Mouse (Mus musculus): ENCODE data around the gene Plcd3. TPM values are rescaled to one million over a fixed set of nuclear protein-coding genes. Genes with fewer than 3 reads are reported as not detected.

Plcd3 gene
- total and polyA plus RNA-seq, 2 experiments: 1.0 to 2.0 TPM

GRCm38 (mm10) chr11:103070322-103070880 lies 31.1 kb downstream of the Plcd3 start:
- TF ChIP-seq POLR2A (IDR thresholded peaks at IDR 0.05; ENCODE audit: extremely low read depth, insufficient read depth, low read length) (no peak), CTCF (IDR thresholded peaks at IDR 0.05; ENCODE audit: low read depth, low read length) (no peak)
- DNase-seq (ENCODE audit: extremely low read depth, low read depth, low spot score): no peak
- Histone ChIP-seq H3K27ac (replicated peaks; ENCODE audit: insufficient read depth, low read depth, low read length) (no peak overlapping the region), H3K4me1 (ENCODE audit: control insufficient read depth, insufficient read depth, low read length) (peaks cover 7% of the 10 kb centered on the region; the same call in 1 of the 2 replicates), H3K9ac (ENCODE audit: low read depth, low read length) (no peak overlapping the region), H3K36me3 (ENCODE audit: control insufficient read depth, insufficient read depth, low read length) (peaks cover 24% of the 10 kb centered on the region), H3K79me2 (ENCODE audit: control insufficient read depth, insufficient read depth, low read length) (no peaks in the 10 kb centered on the region), H3K4me3 (ENCODE audit: insufficient read depth, low read depth, low read length) (no peak overlapping the region), H3K27me3 (ENCODE audit: control insufficient read depth, insufficient read depth, low read length) (no peaks in the 10 kb centered on the region)
- WGBS: 97% methylated on average over 10 of the region's 10 CpGs

- no peak for DNase-seq (ENCODE audit: extremely low read depth, low read depth, low spot score)
- Histone ChIP-seq H3K36me3 (ENCODE audit: control insufficient read depth, insufficient read depth, low read length) (peaks cover 29% of the 10 kb centered on the region), H3K4me1 (ENCODE audit: control insufficient read depth, insufficient read depth, low read length) (peaks cover 7% of the 10 kb centered on the region; the same call in 1 of the 2 replicates), H3K4me3 (ENCODE audit: insufficient read depth, low read depth, low read length) (no peak overlapping the region), H3K79me2 (ENCODE audit: control insufficient read depth, insufficient read depth, low read length) (no peaks in the 10 kb centered on the region), H3K9ac (ENCODE audit: low read depth, low read length) (no peak overlapping the region), H3K27ac (replicated peaks; ENCODE audit: insufficient read depth, low read depth, low read length) (no peak overlapping the region), H3K27me3 (ENCODE audit: control insufficient read depth, insufficient read depth, low read length) (no peaks in the 10 kb centered on the region)
- 98% methylated on average over 2 of the region's 2 CpGs for WGBS
- no peak for TF ChIP-seq CTCF (IDR thresholded peaks at IDR 0.05; ENCODE audit: low read depth, low read length)
Observed at GRCm38 (mm10) chr11:103069731-103070130, 31.7 kb downstream of the Plcd3 start.

- Histone ChIP-seq H3K36me3 (ENCODE audit: control insufficient read depth, insufficient read depth, low read length) (peaks cover 35% of the 10 kb centered on the region), H3K27ac (replicated peaks; ENCODE audit: insufficient read depth, low read depth, low read length) (no peak overlapping the region), H3K4me3 (ENCODE audit: insufficient read depth, low read depth, low read length) (no peak overlapping the region), H3K9ac (ENCODE audit: low read depth, low read length) (no peak overlapping the region), H3K79me2 (ENCODE audit: control insufficient read depth, insufficient read depth, low read length) (no peaks in the 10 kb centered on the region), H3K27me3 (ENCODE audit: control insufficient read depth, insufficient read depth, low read length) (no peaks in the 10 kb centered on the region), H3K4me1 (ENCODE audit: control insufficient read depth, insufficient read depth, low read length) (peaks cover 7% of the 10 kb centered on the region; the same call in 1 of the 2 replicates)
- no peak for DNase-seq (ENCODE audit: extremely low read depth, low read depth, low spot score)
- 97% methylated on average over 11 of the region's 11 CpGs for WGBS
- no peak for TF ChIP-seq POLR2A (IDR thresholded peaks at IDR 0.05; ENCODE audit: extremely low read depth, insufficient read depth, low read length)
- no peak for TF ChIP-seq CTCF (IDR thresholded peaks at IDR 0.05; ENCODE audit: low read depth, low read length)
Observed at GRCm38 (mm10) chr11:103068884-103069283, 32.6 kb downstream of the Plcd3 start.

- TF ChIP-seq CTCF (IDR thresholded peaks at IDR 0.05; ENCODE audit: low read depth, low read length) (no peak), POLR2A (IDR thresholded peaks at IDR 0.05; ENCODE audit: extremely low read depth, insufficient read depth, low read length) (no peak)
- peaks cover 7% of the 10 kb centered on the region; the same call in 1 of the 2 replicates for H3K4me1 ChIP-seq (ENCODE audit: control insufficient read depth, insufficient read depth, low read length)
- WGBS: 91% methylated on average over 4 of the region's 4 CpGs
- H3K9ac ChIP-seq (ENCODE audit: low read depth, low read length): no peak overlapping the region
- H3K36me3 ChIP-seq (ENCODE audit: control insufficient read depth, insufficient read depth, low read length): peaks cover 40% of the 10 kb centered on the region
- no peak overlapping the region for H3K4me3 ChIP-seq (ENCODE audit: insufficient read depth, low read depth, low read length)
- H3K27me3 ChIP-seq (ENCODE audit: control insufficient read depth, insufficient read depth, low read length): no peaks in the 10 kb centered on the region
- no peak for DNase-seq (ENCODE audit: extremely low read depth, low read depth, low spot score)
- no peaks in the 10 kb centered on the region for H3K79me2 ChIP-seq (ENCODE audit: control insufficient read depth, insufficient read depth, low read length)
- no peak overlapping the region; the same call in 1 of the 2 replicates for H3K27ac ChIP-seq (replicated peaks; ENCODE audit: insufficient read depth, low read depth, low read length)
Observed at GRCm38 (mm10) chr11:103068272-103068671, 33.2 kb downstream of the Plcd3 start.

- H3K79me2 ChIP-seq (ENCODE audit: control insufficient read depth, insufficient read depth, low read length): no peaks in the 10 kb centered on the region
- H3K36me3 ChIP-seq (ENCODE audit: control insufficient read depth, insufficient read depth, low read length): peaks cover 45% of the 10 kb centered on the region
- H3K4me3 ChIP-seq (ENCODE audit: insufficient read depth, low read depth, low read length): no peak overlapping the region
- no peaks in the 10 kb centered on the region for H3K27me3 ChIP-seq (ENCODE audit: control insufficient read depth, insufficient read depth, low read length)
- TF ChIP-seq CTCF (IDR thresholded peaks at IDR 0.05; ENCODE audit: low read depth, low read length): no peak
- no peak for TF ChIP-seq POLR2A (IDR thresholded peaks at IDR 0.05; ENCODE audit: extremely low read depth, insufficient read depth, low read length)
- no peak overlapping the region; the same call in 1 of the 2 replicates for H3K27ac ChIP-seq (replicated peaks; ENCODE audit: insufficient read depth, low read depth, low read length)
- H3K4me1 ChIP-seq (ENCODE audit: control insufficient read depth, insufficient read depth, low read length): peaks cover 7% of the 10 kb centered on the region; the same call in 1 of the 2 replicates
- peak; percentile 12 for DNase-seq (ENCODE audit: extremely low read depth, low read depth, low spot score)
- 63% methylated on average over 8 of the region's 8 CpGs for WGBS
- H3K9ac ChIP-seq (ENCODE audit: low read depth, low read length): no peak overlapping the region
Observed at GRCm38 (mm10) chr11:103067457-103068001, 33.9 kb downstream of the Plcd3 start.

GRCm38 (mm10) chr11:103067051-103067361 lies 34.5 kb downstream of the Plcd3 start:
- TF ChIP-seq POLR2A (IDR thresholded peaks at IDR 0.05; ENCODE audit: extremely low read depth, insufficient read depth, low read length): no peak
- TF ChIP-seq CTCF (IDR thresholded peaks at IDR 0.05; ENCODE audit: low read depth, low read length): no peak
- 94% methylated on average over 6 of the region's 6 CpGs for whole genome bisulfite sequencing
- Histone ChIP-seq H3K36me3 (ENCODE audit: control insufficient read depth, insufficient read depth, low read length) (peaks cover 47% of the 10 kb centered on the region), H3K4me3 (ENCODE audit: insufficient read depth, low read depth, low read length) (no peak overlapping the region), H3K4me1 (ENCODE audit: control insufficient read depth, insufficient read depth, low read length) (peaks cover 7% of the 10 kb centered on the region; the same call in 1 of the 2 replicates), H3K9ac (ENCODE audit: low read depth, low read length) (no peak overlapping the region), H3K27ac (replicated peaks; ENCODE audit: insufficient read depth, low read depth, low read length) (no peak overlapping the region), H3K27me3 (ENCODE audit: control insufficient read depth, insufficient read depth, low read length) (no peaks in the 10 kb centered on the region), H3K79me2 (ENCODE audit: control insufficient read depth, insufficient read depth, low read length) (no peaks in the 10 kb centered on the region)
- DNase-seq (ENCODE audit: extremely low read depth, low read depth, low spot score): no peak
